Mouse (Mus musculus): Measurements from ENCODE around the gene Trak1.

DNA sequence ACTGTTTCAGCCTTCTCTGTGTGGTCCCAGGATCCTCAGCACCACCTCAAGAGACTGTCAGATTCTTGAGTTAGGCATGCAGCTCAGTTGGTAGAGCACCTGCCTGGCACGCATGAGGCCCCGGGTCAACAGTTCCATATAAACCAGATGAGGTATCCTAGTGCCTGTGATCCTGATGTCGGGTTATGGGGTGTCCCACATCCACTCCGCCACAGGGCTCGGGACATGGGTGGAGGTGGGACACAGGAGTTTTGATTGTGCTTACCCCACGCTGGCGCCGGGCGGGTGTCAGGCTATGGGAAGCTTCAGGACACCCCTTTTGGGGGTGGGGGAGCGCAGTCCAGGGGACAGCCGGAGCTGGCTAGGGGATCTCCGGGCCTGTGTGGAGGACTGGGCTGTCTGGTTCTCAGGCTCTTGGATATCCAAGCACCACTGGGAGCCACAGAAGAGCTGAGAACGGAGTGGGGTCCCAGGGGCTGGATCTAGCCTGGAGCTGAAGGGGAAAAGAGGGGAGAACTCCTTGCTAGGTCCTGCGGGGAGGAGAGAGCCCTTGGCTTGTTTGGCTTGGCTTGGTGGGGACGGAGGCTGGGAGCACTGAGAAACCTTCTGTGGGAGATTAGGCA lies 39.1 kb downstream of the Trak1 start:
- no peak for TF ChIP-seq POLR2A (IDR thresholded peaks at IDR 0.05; ENCODE audit: extremely low read depth, insufficient read depth, low read length)
- no peak for TF ChIP-seq CTCF (IDR thresholded peaks at IDR 0.05; ENCODE audit: low read depth, low read length)
